Mouse (Mus musculus) thymus, postnatal 14 days (tissue): Measurements from ENCODE around the gene Cdc37l1.

Experiments used
- DNase-seq: peaks from one replicate; pipeline ENCODE4 v3.0.0; 2021

The Cdc37l1 gene

DNA sequence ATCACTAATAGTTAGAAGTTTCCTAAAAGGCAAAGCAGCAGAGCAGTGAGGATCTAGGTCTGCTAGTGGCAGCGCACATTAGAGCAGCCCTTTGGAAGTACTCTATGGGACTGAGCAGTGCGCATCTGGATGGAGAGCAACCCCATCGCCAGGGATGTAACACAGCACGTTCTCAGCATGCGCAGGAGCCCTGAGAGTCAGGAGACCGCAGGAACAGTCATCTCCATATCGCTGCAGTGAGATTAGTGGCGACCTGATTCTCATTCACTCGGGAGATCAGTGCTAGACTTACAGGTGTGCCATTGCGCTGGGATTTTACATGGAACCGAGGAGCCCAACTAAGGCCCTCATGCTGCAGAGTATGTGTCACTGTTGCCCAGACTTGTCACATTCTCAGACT lies 18.9 kb downstream of the Cdc37l1 start:
- DNase-seq = no peak

DNA sequence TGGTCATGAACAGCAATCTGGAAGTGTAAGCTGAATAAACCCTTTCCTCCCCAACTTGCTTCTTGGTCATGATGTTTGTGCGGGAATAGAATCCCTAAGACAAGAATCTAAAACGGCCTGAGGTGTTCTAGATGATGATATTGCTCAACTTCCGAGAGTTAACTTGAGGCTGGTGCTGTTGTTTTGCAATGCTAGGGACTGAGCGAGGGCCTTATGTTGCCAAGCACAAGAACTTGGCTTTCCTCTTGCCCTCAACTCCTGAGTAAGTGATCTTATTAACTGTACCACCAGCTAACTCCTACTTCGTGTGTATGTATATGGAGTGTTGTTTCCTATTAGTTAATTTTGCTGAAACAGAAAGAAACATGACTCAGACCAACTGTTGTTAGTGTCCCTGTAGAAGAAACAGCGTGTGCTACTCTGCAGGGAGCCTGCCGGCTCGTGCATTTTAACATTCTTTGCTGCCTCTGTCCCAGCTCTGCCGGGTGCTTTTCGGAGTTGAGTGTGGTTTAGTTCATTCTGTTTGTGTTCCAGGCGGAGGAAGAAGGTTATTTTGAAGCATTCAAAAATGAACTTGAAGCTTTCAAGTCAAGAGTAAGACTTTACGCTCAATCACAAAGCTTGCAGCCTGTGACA lies 21.3 kb downstream of the Cdc37l1 start:
- no peak for DNase-seq

DNA sequence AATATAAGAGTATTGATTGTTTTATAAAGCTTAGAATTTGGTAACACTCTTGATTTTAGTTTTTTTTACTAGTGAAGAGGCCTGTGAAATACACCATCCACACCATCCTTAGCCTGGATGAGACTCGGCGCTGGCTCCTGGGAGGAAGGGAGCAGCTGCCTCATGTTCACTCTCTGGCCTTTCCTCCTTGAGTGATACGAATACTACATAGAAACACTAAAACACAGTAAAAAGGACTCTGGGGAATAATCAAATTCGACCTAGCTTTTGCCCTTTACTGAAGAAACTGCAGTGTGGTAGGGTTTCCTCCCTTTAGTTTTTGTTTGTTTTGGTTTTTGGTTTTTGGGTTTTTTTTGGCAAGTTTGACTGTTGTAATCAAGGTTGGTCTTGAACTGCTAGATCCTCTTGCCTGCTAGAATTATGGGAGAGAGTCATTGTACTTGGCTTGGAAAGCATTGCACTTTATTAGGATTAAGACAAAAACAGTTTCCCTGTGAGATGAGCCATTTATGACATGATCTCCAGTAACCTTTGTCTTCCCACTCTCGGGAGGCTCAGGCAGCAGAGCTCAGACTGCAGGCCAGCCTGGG lies 24.4 kb downstream of the Cdc37l1 start:
- no peak for DNase-seq

DNA sequence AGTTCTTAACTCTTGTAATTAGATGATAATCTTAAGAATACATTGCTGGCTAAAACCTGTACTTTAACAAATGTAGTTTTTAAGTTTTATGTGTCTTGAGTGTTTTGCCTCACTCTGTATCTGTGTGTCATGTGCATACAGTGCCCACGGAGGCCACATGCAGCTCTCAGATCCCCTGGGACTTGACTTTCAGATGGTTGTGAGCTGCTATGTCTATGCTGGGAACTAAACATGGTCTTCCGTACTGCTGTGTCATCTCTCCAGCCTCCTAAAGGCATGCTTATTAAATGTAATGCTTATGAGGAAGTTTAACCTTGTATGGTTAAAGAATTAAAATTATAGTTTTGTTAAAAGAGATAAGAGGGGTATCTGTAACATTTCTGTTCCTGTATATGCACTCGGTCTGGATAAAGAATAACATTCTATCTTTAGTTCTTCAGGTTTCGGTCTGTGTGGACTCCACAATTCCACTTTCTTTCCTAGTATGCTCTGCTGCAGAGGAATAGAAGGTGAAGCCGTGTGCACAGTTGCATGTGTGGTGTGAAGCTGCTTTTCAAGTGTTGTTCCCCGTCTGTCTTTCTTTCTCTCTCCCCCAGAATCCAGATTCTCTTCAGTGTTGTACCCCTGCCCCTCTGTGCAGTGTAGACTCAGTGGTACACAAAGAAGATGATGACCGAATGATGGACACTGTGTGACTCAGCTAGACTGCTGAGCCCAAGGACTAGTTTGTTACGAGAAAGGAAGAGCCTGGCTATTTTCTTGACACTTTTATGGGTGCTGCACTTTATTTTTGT lies 25.5 kb downstream of the Cdc37l1 start:
- no peak for DNase-seq

DNA sequence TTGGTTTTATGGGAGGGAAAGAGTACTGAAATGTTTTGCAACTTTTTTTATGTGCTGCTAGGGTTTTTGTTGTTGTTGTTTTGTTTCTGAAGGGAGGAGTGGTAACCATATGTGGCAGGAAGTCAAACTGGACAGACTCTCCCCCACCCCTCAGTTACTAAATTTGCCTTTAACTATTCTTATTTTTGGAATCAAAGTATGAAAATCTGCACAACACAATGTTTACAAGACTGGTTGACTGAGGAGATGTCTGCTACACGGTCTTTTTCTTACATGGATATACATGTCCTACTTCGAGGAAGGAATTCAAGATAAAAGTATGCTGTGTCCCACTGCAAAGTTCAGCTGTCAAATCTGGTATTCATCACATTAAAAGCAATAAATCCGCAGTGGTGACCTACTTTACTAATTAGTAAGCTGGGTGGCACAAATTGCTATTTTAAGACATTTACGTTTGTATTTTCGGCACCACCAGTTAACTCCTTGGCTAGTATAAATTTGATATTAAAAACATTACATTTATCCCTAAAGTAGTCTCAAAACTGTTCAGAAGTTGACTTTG lies 26.1 kb downstream of the Cdc37l1 start:
- no peak for DNase-seq

DNA sequence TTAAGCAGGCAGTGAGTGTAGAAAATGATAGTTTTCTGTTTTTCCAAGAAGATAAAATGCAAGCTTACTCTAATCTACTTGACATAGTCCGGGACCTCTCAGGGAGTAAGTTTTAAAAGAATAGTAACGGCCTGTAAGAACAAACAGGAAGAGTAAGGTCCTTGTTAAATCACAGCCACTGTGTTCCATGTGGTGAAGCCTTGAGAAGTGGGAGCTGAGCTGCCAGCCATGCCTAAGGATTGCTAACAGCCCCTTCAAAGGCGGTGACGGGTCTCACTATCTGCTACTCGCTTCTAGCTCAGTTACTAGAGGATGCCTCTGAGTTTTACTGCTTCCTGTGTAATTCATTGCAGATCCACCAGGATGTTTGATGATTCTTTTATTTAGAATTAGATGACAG lies 26.6 kb downstream of the Cdc37l1 start:
- DNase-seq = no peak

DNA sequence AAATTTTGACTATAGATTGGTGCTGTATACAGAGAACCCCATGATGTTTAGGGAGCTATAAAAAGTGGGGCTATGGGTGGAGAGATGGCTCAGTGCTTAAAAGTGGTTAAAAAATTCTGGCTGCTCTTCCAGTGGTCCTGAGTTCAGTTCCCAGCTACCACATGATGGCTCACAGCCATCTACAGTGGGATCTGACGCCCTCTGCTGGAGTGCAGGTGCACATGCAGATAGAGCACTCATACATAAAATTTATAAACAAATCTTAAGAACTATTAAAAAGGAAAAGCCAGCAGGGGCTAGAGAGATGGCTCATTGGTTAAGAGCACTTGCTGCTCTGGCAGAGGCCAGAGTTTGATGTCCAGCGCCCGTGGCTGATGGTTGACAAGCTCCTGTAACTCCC lies 29.5 kb downstream of the Cdc37l1 start:
- no peak for DNase-seq

DNA sequence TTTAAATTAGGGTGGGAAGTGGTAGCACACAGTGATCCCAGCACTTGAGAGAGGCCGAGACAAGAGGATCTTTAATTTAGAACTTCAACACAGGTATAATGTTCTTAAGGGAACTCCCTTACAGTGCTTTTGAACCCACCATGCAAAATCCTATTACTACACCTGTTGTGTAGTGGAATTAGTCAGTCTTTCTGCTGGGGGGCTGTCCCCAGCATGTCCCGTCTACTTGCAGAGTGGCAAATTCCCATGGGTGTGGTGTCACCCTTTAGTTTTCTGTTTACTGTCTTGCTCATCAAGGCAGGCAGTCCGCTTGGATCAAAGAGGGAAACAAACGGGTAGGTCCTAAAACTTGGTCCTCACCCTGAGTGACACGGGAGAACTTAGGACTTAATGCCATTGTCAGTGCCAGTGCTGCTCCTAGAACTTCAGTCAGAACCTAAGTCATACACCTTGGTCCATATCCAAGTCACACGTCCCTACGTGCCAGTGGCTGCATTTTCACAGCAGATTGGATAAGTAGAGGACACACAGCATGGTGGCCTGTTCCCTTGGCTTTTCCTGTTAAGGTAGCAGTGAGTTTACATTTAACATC lies 31.7 kb downstream of the Cdc37l1 start:
- DNase-seq = no peak

DNA sequence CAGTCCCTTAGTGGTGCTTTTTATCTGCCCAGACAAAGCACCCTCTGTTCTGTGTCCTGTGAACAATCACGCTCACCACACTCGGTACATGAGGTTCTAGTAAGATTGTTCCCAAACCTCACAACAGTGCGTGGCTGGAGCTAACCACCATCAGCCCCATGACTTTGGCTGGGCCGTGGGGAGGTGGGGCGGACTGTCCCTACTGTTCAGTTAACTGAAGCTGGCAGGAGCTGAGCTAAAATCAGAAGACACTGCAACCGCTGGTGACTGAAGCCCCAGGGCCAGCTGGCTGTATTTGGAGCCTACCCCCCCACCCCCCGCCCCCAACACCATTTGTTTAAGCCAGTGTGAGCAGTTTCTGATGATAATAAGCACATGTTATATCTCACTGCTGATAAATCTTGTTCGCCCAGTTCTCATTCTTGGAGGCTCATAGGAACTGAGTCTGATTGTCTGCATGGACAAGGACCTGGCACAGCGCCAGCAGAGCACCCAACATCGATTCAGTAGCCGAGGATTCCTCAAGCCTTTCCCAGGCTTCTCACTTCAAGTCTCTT lies 34.3 kb downstream of the Cdc37l1 start:
- DNase-seq = no peak

DNA sequence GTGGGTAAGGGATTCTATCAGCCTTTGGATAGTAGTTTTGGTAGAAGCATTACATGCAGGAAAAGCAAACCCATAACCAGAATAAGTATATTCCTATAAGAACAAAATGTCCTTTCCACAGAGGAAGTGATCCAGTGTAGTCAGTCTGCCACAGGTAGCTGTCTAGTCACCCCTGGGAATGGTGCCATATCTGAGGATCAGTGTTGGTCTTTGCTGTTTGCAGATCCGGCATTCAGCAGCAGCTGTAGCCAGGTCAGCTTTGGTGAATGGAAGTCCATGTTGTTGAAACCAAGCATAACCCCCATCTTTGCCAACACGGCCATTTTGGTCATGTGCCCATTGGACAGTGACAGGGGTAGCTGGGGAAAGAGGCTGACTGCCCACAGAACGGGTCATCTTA lies 41.6 kb downstream of the Cdc37l1 start:
- no peak for DNase-seq

DNA sequence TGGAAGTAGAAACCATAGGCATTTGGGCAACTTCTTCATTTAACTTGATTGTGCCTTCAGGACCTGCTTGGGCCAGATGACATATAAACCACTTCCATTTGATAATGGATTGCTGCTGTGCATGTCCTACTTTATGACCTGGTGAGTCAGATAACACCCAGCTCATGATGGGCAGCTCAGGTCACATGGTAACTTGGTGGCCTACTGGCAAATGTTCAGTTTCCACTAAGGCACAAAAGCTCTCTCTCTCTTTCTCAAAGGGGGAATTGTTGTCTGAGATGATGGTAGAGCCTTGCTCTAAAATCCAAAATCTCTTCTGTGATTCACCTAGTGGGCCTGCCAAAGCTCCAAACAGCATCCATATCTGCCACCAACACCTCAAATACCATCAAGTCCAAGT lies 42.5 kb downstream of the Cdc37l1 start:
- no peak for DNase-seq

DNA sequence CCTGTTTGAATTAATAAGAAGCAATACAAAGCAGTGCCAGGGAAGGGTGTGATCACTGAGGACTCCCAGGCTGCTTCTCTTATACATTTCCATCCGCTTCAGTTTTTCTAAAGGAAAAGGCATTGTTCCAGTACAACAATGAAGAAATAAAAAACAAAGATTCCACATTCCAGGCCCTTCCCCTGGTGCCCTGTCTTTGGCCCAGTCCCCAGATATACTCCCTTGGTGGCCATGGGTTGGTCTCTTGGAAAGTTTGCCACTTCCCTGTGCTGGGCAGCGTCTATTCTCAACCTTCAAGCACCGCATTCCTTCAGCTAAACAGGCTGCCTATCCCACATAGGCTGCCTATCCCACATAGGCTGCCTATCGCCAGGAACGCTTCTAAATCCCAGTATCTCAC lies 46.9 kb downstream of the Cdc37l1 start:
- no peak for DNase-seq

DNA sequence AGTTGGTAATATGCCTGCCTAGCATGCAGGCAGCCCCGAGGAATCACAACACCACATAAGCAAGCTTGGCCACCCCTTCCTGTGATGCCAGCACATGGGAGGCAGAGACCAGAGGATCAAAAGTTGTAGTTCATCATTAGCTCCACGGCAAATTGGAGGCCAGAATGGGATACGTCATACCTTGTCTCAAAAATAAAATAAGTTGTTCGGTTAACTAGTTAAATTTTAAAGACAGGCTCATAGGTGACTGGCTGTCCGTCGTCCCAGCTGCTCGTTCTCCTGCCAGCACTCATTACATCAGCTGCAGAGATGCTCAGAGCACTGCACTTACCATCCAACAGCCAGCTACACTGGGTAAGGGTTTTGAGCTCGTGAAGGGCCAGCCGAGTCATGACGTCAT lies 47.4 kb downstream of the Cdc37l1 start:
- no peak for DNase-seq

DNA sequence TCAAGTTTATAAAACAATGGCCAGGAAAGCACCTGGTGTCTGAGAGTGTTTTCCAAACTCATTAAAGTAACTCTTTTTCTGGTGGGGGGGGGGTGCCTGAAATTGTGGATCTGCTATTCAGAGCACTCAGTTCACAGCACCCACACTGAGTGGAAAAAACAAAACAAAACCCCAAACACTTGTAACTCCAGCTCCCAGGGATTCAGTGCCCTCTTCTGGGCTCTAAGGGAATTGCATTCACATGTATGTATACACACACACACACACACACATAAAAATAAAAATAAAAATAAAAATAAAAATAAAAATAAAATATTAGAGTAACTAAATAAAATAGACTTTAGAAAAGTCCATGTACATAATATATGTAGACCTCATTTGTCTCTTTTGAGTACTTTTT lies 49.2 kb downstream of the Cdc37l1 start:
- DNase-seq = no peak

DNA sequence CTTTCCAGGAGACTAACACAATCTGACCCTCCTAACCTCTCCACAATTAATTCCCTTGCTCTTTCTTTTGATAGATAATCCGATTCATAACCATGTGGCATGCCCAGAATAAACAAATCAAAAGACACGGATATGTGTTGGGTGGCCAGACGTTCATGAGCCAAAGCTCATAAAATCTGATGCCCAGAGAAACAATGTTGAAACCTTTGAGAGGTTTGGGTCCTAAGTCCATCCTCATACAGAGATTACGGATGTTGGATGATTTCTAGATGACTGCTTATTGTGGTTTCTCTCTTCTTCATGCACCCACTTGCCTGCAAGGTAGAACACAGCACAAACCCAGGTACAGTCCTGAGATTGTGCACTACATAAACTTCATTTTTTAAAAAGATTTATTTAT lies 50.1 kb downstream of the Cdc37l1 start:
- no peak for DNase-seq

DNA sequence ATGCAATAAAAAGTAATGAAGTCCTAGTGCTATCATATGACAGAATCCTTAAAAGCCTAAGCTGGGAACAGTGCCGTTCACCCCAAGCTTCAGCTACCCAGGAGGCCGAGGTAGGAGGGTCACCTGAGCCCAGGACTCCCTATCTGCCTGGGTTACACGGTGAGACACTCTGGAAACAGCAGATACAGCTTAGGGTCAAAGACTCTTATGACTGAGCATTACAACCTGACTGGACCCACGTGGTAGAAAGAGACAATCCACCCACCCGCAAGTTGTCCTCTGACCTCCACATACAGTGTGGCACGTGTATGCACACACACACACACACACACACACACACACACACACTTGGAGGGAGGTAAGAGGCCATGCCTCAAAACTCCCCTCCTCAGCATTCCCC lies 52.0 kb downstream of the Cdc37l1 start:
- no peak for DNase-seq

DNA sequence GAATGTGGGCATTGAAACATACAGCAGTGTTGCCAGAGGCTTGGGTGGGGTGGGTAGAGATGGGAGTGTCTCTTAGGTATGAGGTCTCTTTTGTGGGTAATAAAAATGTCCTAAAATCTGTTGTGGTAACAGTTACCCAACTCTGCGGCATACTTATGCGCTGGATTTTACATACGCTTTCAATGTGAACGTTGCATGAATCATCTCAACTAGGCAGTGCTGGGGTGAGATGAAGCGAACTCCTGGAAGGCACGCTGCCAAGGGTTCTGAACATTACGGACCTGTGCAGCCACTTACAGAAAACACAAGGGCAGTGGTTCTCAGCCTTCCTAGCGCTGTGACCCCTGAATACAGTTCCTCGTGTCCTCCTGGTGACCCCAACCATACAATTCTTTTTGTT lies 52.5 kb downstream of the Cdc37l1 start:
- no peak for DNase-seq

DNA sequence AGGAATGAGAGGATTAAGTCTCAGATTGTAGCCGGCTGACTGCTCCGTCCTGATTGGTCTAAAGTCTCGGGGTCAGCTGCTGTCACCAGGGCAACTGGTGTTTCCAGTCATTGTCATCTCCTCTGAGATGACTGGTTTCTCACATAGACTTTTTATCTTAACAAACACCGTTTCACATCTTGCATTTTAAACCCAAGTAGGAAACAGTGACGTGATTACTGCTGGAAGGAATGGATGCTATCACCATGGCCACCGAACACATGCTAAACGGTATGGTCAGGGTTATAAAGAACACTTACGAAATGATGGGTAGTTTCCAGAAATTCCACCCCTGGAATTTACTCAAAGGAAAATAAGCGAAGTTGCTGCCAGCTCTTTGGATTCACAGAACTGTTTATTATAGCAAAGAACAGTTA lies 54.2 kb downstream of the Cdc37l1 start:
- no peak for DNase-seq

DNA sequence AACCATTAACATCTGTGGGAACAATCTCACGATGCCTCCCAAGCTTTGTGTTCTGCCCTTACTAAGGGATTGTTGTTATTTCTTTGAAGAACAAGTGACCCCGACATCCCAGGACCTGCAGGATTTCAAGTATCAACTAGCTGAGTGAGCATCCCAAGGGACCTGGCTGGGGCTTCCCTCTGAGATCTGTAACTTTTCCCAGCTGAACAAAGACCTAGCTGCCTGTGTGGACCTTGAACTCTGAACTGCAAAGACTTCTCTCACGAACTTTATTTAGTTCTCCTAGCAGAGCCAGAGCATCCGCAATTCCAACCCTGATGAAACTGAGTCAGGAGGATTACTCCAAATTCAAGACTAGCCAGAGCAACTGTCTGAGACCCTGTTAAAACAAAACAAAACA lies 55.2 kb downstream of the Cdc37l1 start:
- no peak for DNase-seq

DNA sequence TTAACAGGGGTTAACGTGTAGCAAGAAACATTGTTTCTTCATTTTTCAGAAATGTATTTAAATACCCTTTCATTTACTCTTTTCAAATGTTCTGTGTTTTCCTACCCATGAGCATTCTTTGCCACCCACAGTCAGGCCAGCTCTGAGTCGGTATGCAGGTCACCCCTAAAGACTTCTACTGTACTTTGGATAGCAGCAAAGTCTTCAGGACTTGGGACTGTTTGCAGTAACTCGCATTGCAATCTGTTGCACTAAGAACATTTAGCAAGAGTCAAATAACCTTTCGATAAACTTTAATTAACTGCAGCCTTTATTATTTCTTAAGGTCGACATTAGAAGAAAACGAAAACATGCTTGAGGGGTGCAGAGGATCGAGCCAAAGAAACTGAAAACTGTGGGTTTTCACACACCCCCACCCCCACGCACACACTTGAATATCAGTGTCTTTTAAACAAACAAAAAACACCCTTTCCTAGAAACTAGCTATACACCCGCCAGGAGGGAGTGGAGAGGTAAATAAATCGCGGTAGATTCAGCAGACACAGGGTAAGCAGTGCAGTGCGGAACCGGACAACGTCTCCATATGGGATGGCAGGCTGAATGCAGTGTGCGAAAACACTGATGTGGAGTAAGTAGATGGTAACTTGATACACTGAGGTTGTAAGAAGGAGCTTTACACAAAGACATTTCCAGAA lies 56.0 kb downstream of the Cdc37l1 start:
- no peak for DNase-seq

DNA sequence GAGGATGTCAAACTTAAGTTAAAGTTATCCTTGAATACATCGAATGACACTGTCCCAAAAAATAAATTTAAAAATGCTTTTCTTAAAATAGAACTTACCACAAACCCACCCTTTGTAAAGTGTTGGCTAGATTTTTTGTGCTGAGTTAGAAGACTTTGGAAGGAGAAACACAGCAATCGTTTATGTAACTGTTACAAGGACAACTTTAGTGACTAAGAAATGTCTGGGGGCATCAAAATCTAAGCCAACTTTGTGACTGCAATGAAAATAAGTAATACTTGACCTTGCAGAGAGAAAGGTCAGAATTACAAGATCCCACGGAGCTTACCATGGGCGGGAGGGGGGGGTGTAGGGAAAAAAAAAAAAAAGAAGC lies 56.8 kb downstream of the Cdc37l1 start:
- DNase-seq = no peak

DNA sequence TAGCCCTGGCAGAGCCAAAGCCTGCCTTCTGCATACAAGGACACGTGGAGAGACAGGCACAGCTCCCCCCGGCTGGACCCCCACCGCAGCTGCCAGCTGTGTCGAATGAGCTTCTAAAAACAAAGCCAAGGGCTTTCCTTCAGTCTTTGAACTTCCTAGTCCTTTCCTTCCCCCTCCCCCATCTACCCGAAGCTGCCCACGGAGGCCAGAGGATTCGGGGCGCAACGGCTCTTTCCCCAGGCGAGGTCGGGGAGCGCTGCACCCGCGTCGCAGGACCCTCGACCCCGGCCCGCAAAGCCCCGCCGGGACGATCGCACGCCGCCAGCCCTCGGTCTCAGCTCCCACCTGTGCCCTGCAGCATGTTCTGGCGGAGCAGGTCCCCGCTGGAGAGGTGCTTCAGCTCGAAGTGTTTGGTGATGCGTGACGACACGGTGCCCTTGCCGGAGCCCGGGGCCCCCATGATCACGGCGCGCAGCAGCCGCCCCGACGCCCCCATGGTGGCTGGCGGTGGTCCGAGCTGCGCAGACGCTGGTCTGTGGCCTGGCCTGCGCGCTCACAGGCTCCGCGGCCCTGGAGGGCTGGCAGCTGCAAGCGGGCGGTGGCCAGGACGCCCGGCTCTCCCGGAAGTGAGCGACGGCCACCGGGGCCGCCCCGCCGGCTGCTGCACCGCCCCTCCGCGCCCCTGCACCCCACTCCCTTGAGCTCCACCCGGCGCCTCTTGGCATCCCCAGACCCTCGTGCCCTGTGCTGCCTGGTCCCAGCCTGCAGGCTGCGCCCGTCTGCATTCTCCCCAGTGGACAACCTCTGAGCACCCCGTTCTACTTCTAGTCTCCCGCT lies 57.4 kb downstream of the Cdc37l1 start, which contains the start of gene Ak3:
Gene Ak3 (minus strand): TSS at position 628 of the 837 bp plus-strand sequence.
- DNase-seq = peak; percentile 89
